Mouse (Mus musculus): ENCODE results near the gene Papss1. TPM values are rescaled to one million over a fixed set of nuclear protein-coding genes. Genes with fewer than 3 reads are reported as not detected.
"Not testable (repeated sequence)": the region's sequence is repeated elsewhere in the genome, so short reads cannot be mapped to it uniquely, and the experiment has no call there.

Papss1 gene
- polyA plus RNA-seq, 1 experiment from 2014 or later = 150 TPM

GRCm38 (mm10) chr3:131524210-131524609 lies 40.4 kb upstream of the Papss1 start:
- Histone ChIP-seq H3K9ac (ENCODE audit: low read depth, low read length) (no peak overlapping the region), H3K27ac (ENCODE audit: low read depth, low read length) (no peak overlapping the region), H3K36me3 (ENCODE audit: control insufficient read depth, insufficient read depth) (no peaks in the 10 kb centered on the region), H3K27me3 (replicated peaks; ENCODE audit: control insufficient read depth, insufficient read depth, low read length) (no peaks in the 10 kb centered on the region), H3K9me3 (ENCODE audit: control insufficient read depth) (no peaks in the 10 kb centered on the region), H3K4me1 (replicated peaks; ENCODE audit: control insufficient read depth, insufficient read depth, low read length) (no peaks in the 10 kb centered on the region), H3K4me2 (replicated peaks; ENCODE audit: low read depth) (no peak overlapping the region), H3K4me3 (ENCODE audit: low read depth, low read length) (no peak overlapping the region)
- 57% methylated on average over 5 of the region's 5 CpGs for WGBS
- no peak; the same call in 1 of the 2 replicates for ATAC-seq
- no peak for TF ChIP-seq CTCF (IDR thresholded peaks at IDR 0.05; ENCODE audit: low read depth)

GRCm38 (mm10) chr3:131524779-131525178 lies 39.8 kb upstream of the Papss1 start:
- Histone ChIP-seq H3K9me3 (ENCODE audit: control insufficient read depth) (no peaks in the 10 kb centered on the region), H3K4me1 (replicated peaks; ENCODE audit: control insufficient read depth, insufficient read depth, low read length) (no peaks in the 10 kb centered on the region), H3K4me3 (ENCODE audit: low read depth, low read length) (no peak overlapping the region), H3K27me3 (replicated peaks; ENCODE audit: control insufficient read depth, insufficient read depth, low read length) (no peaks in the 10 kb centered on the region), H3K4me2 (replicated peaks; ENCODE audit: low read depth) (no peak overlapping the region), H3K36me3 (ENCODE audit: control insufficient read depth, insufficient read depth) (no peaks in the 10 kb centered on the region), H3K9ac (ENCODE audit: low read depth, low read length) (no peak overlapping the region), H3K27ac (ENCODE audit: low read depth, low read length) (no peak overlapping the region)
- TF ChIP-seq CTCF (IDR thresholded peaks at IDR 0.05; ENCODE audit: low read depth) = peak; percentile 71
- 33% methylated on average over 11 of the region's 11 CpGs for WGBS
- no peak for ATAC-seq

- no peak for ATAC-seq
- WGBS = 53% methylated on average over 3 of the region's 3 CpGs
- Histone ChIP-seq H3K9me3 (ENCODE audit: control insufficient read depth) (no peaks in the 10 kb centered on the region), H3K36me3 (ENCODE audit: control insufficient read depth, insufficient read depth) (no peaks in the 10 kb centered on the region), H3K4me2 (replicated peaks; ENCODE audit: low read depth) (no peak overlapping the region), H3K4me3 (ENCODE audit: low read depth, low read length) (no peak overlapping the region), H3K27ac (ENCODE audit: low read depth, low read length) (no peak overlapping the region), H3K27me3 (replicated peaks; ENCODE audit: control insufficient read depth, insufficient read depth, low read length) (no peaks in the 10 kb centered on the region), H3K9ac (ENCODE audit: low read depth, low read length) (no peak overlapping the region), H3K4me1 (replicated peaks; ENCODE audit: control insufficient read depth, insufficient read depth, low read length) (no peaks in the 10 kb centered on the region)
- no peak for TF ChIP-seq CTCF (IDR thresholded peaks at IDR 0.05; ENCODE audit: low read depth)
Observed at GRCm38 (mm10) chr3:131525229-131525628, 39.3 kb upstream of the Papss1 start.

- Histone ChIP-seq H3K36me3 (ENCODE audit: control insufficient read depth, insufficient read depth) (no peaks in the 10 kb centered on the region), H3K4me1 (replicated peaks; ENCODE audit: control insufficient read depth, insufficient read depth, low read length) (no peaks in the 10 kb centered on the region), H3K27ac (ENCODE audit: low read depth, low read length) (no peak overlapping the region), H3K27me3 (replicated peaks; ENCODE audit: control insufficient read depth, insufficient read depth, low read length) (no peaks in the 10 kb centered on the region), H3K4me2 (replicated peaks; ENCODE audit: low read depth) (no peak overlapping the region), H3K4me3 (ENCODE audit: low read depth, low read length) (no peak overlapping the region), H3K9me3 (ENCODE audit: control insufficient read depth) (no peaks in the 10 kb centered on the region), H3K9ac (ENCODE audit: low read depth, low read length) (no peak overlapping the region)
- no peak for ATAC-seq
- 93% methylated on average over 13 of the region's 13 CpGs for WGBS
- no peak for TF ChIP-seq CTCF (IDR thresholded peaks at IDR 0.05; ENCODE audit: low read depth)
Observed at GRCm38 (mm10) chr3:131541244-131541942, 23.2 kb upstream of the Papss1 start.

GRCm38 (mm10) chr3:131547562-131547961 lies 17.0 kb upstream of the Papss1 start:
- not testable (repeated sequence) for H3K4me2 ChIP-seq (replicated peaks; ENCODE audit: low read depth); H3K27me3 ChIP-seq (replicated peaks; ENCODE audit: control insufficient read depth, insufficient read depth, low read length); H3K27ac ChIP-seq (ENCODE audit: low read depth, low read length); H3K4me3 ChIP-seq (ENCODE audit: low read depth, low read length); ATAC-seq; H3K9ac ChIP-seq (ENCODE audit: low read depth, low read length); H3K36me3 ChIP-seq (ENCODE audit: control insufficient read depth, insufficient read depth); H3K9me3 ChIP-seq (ENCODE audit: control insufficient read depth); H3K4me1 ChIP-seq (replicated peaks; ENCODE audit: control insufficient read depth, insufficient read depth, low read length)
- WGBS = 98% methylated on average over 17 of the region's 17 CpGs

- no peak overlapping the region for H3K4me2 ChIP-seq (replicated peaks; ENCODE audit: low read depth)
Observed at GRCm38 (mm10) chr3:131550046-131550445, 14.5 kb upstream of the Papss1 start.

More at GRCm38 (mm10) chr3:131550046-131550445, 14.5 kb upstream of the Papss1 start:
- no peaks in the 10 kb centered on the region for H3K4me1 ChIP-seq (replicated peaks; ENCODE audit: control insufficient read depth, insufficient read depth, low read length)
- ATAC-seq = no peak
- H3K4me3 ChIP-seq (ENCODE audit: low read depth, low read length) = no peak overlapping the region
- no peaks in the 10 kb centered on the region for H3K36me3 ChIP-seq (ENCODE audit: control insufficient read depth, insufficient read depth)
- no peaks in the 10 kb centered on the region for H3K27me3 ChIP-seq (replicated peaks; ENCODE audit: control insufficient read depth, insufficient read depth, low read length)
- TF ChIP-seq CTCF (IDR thresholded peaks at IDR 0.05; ENCODE audit: low read depth) = no peak
- no peak overlapping the region for H3K27ac ChIP-seq (ENCODE audit: low read depth, low read length)
- no peak overlapping the region for H3K9ac ChIP-seq (ENCODE audit: low read depth, low read length)
- no peaks in the 10 kb centered on the region for H3K9me3 ChIP-seq (ENCODE audit: control insufficient read depth)
- 68% methylated on average over 4 of the region's 4 CpGs for WGBS

Data from intestine, postnatal 0 days (tissue).